Mouse (Mus musculus): ENCODE data around the gene Ptpn14. TPM values are rescaled to one million over a fixed set of nuclear protein-coding genes. Genes with fewer than 3 reads are reported as not detected.
A peak's percentile ranks its signal among the peaks of the same experiment; 100 is the strongest.

Gene Ptpn14
- polyA plus RNA-seq, 1 experiment from 2014 or later: 11.0 TPM

GRCm38 (mm10) chr1:189767164-189767563 lies 39.1 kb downstream of the Ptpn14 start:
- H3K9me3 ChIP-seq (ENCODE audit: control insufficient read depth, low read length): no peaks in the 10 kb centered on the region
- 48% methylated on average over 10 of the region's 10 CpGs for WGBS
- peaks cover 41 to 68% of the 10 kb centered on the region in 2 experiments for H3K4me1 ChIP-seq (ENCODE audit: control insufficient read depth in 2 of 2, insufficient read depth in 2 of 2, low read length in 2 of 2)
- H3K36me3 ChIP-seq (ENCODE audit: control insufficient read depth, insufficient read depth, low read length): no peaks in the 10 kb centered on the region
- no peak overlapping the region for H3K27ac ChIP-seq (replicated peaks in 1 of 2; ENCODE audit: control insufficient read depth in 1 of 2, insufficient read depth in 1 of 2, low read depth in 2 of 2, low read length in 2 of 2)
- no peak overlapping the region for H3K4me3 ChIP-seq (ENCODE audit: control insufficient read depth in 1 of 2, insufficient read depth in 1 of 2, low read depth in 1 of 2, low read length in 2 of 2)
- H3K27me3 ChIP-seq (ENCODE audit: control insufficient read depth, insufficient read depth, low read length): no peaks in the 10 kb centered on the region
- H3K9ac ChIP-seq (ENCODE audit: low read length): no peak overlapping the region
- no peak overlapping the region for H3K4me2 ChIP-seq (ENCODE audit: low read length)
- no peak for ATAC-seq (ENCODE audit: insufficient number of reproducible peaks, insufficient read depth, low FRiP score, low read depth)

DNA sequence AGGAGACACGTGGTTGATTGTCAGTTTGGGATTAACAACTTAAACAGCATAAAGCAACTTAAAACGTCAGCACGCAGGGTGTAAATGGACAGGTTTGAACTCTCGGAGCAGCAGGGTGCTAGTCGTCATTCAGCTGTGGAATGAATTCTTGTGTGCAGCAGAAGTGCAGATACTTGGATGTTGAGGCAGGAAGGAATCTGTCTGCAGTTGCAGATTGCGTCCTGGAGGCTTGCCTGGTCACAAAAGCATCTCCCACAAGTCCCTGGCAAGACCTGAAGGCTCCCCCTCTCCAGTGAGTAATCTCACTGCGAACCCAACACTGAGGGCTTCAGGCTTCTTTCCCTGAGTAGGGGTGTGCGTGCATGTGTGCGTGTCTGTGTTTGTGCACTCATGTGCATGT lies 39.8 kb downstream of the Ptpn14 start:
- H3K27ac ChIP-seq (replicated peaks in 1 of 2; ENCODE audit: control insufficient read depth in 1 of 2, insufficient read depth in 1 of 2, low read depth in 2 of 2, low read length in 2 of 2): peak overlapping the region in 1 of 2 experiments; percentile 50; a peak in 1 of 4 replicates
- no peaks in the 10 kb centered on the region for H3K36me3 ChIP-seq (ENCODE audit: control insufficient read depth, insufficient read depth, low read length)
- 29% methylated on average over 9 of the region's 9 CpGs for WGBS
- H3K4me2 ChIP-seq (ENCODE audit: low read length): 0 out of 2 replicates have a peak overlapping the region, but pooled peaks have one; percentile 1
- H3K4me3 ChIP-seq (ENCODE audit: control insufficient read depth in 1 of 2, insufficient read depth in 1 of 2, low read depth in 1 of 2, low read length in 2 of 2): no peak overlapping the region
- no peak overlapping the region for H3K9ac ChIP-seq (ENCODE audit: low read length)
- H3K4me1 ChIP-seq (ENCODE audit: control insufficient read depth in 2 of 2, insufficient read depth in 2 of 2, low read length in 2 of 2): peaks cover 45 to 75% of the 10 kb centered on the region in 2 experiments
- no peak for ATAC-seq (ENCODE audit: insufficient number of reproducible peaks, insufficient read depth, low FRiP score, low read depth)
- no peaks in the 10 kb centered on the region for H3K9me3 ChIP-seq (ENCODE audit: control insufficient read depth, low read length)
- no peaks in the 10 kb centered on the region for H3K27me3 ChIP-seq (ENCODE audit: control insufficient read depth, insufficient read depth, low read length)

- Histone ChIP-seq H3K9me3 (ENCODE audit: control insufficient read depth, low read length) (no peaks in the 10 kb centered on the region), H3K27ac (replicated peaks in 1 of 2; ENCODE audit: control insufficient read depth in 1 of 2, insufficient read depth in 1 of 2, low read depth in 2 of 2, low read length in 2 of 2) (no peak overlapping the region), H3K4me3 (ENCODE audit: control insufficient read depth in 1 of 2, insufficient read depth in 1 of 2, low read depth in 1 of 2, low read length in 2 of 2) (no peak overlapping the region), H3K4me1 (ENCODE audit: control insufficient read depth in 2 of 2, insufficient read depth in 2 of 2, low read length in 2 of 2) (peaks cover 56 to 94% of the 10 kb centered on the region in 2 experiments), H3K27me3 (ENCODE audit: control insufficient read depth, insufficient read depth, low read length) (no peaks in the 10 kb centered on the region), H3K4me2 (ENCODE audit: low read length) (no peak overlapping the region), H3K36me3 (ENCODE audit: control insufficient read depth, insufficient read depth, low read length) (no peaks in the 10 kb centered on the region), H3K9ac (ENCODE audit: low read length) (no peak overlapping the region)
- ATAC-seq (ENCODE audit: insufficient number of reproducible peaks, insufficient read depth, low FRiP score, low read depth): no peak
- WGBS: 86% methylated on average over 3 of the region's 3 CpGs
These were observed 42.4 kb downstream of the Ptpn14 start for GRCm38 (mm10) chr1:189770516-189770915.

GRCm38 (mm10) chr1:189772707-189773106 lies 44.6 kb downstream of the Ptpn14 start:
- peaks cover 49 to 79% of the 10 kb centered on the region in 2 experiments for H3K4me1 ChIP-seq (ENCODE audit: control insufficient read depth in 2 of 2, insufficient read depth in 2 of 2, low read length in 2 of 2)
- no peaks in the 10 kb centered on the region for H3K36me3 ChIP-seq (ENCODE audit: control insufficient read depth, insufficient read depth, low read length)
- no peak for ATAC-seq (ENCODE audit: insufficient number of reproducible peaks, insufficient read depth, low FRiP score, low read depth)
- no peak overlapping the region for H3K4me3 ChIP-seq (ENCODE audit: control insufficient read depth in 1 of 2, insufficient read depth in 1 of 2, low read depth in 1 of 2, low read length in 2 of 2)
- WGBS: 17% methylated on average over 10 of the region's 10 CpGs
- H3K4me2 ChIP-seq (ENCODE audit: low read length): no peak overlapping the region
- peak overlapping the region; percentile 47 to 62; a peak in 2 of 4 replicates for H3K27ac ChIP-seq (replicated peaks in 1 of 2; ENCODE audit: control insufficient read depth in 1 of 2, insufficient read depth in 1 of 2, low read depth in 2 of 2, low read length in 2 of 2)
- H3K9ac ChIP-seq (ENCODE audit: low read length): no peak overlapping the region; the same call in 1 of the 2 replicates
- no peaks in the 10 kb centered on the region for H3K27me3 ChIP-seq (ENCODE audit: control insufficient read depth, insufficient read depth, low read length)
- H3K9me3 ChIP-seq (ENCODE audit: control insufficient read depth, low read length): no peaks in the 10 kb centered on the region

GRCm38 (mm10) chr1:189774778-189775177 lies 46.7 kb downstream of the Ptpn14 start:
- Histone ChIP-seq H3K27me3 (ENCODE audit: control insufficient read depth, insufficient read depth, low read length) (no peaks in the 10 kb centered on the region), H3K9me3 (ENCODE audit: control insufficient read depth, low read length) (no peaks in the 10 kb centered on the region), H3K36me3 (ENCODE audit: control insufficient read depth, insufficient read depth, low read length) (no peaks in the 10 kb centered on the region), H3K27ac (replicated peaks in 1 of 2; ENCODE audit: control insufficient read depth in 1 of 2, insufficient read depth in 1 of 2, low read depth in 2 of 2, low read length in 2 of 2) (peak overlapping the region; percentile 22 to 62; a peak in 3 of 4 replicates), H3K4me1 (ENCODE audit: control insufficient read depth in 2 of 2, insufficient read depth in 2 of 2, low read length in 2 of 2) (peaks cover 42 to 78% of the 10 kb centered on the region in 2 experiments), H3K9ac (ENCODE audit: low read length) (peak overlapping the region; percentile 50), H3K4me2 (ENCODE audit: low read length) (peak overlapping the region; percentile 48), H3K4me3 (ENCODE audit: control insufficient read depth in 1 of 2, insufficient read depth in 1 of 2, low read depth in 1 of 2, low read length in 2 of 2) (peak overlapping the region; percentile 18 to 19)
- ATAC-seq (ENCODE audit: insufficient number of reproducible peaks, insufficient read depth, low FRiP score, low read depth): no peak; the same call in 1 of the 2 replicates
- WGBS: 53% methylated on average over 1 of the region's 1 CpGs

DNA sequence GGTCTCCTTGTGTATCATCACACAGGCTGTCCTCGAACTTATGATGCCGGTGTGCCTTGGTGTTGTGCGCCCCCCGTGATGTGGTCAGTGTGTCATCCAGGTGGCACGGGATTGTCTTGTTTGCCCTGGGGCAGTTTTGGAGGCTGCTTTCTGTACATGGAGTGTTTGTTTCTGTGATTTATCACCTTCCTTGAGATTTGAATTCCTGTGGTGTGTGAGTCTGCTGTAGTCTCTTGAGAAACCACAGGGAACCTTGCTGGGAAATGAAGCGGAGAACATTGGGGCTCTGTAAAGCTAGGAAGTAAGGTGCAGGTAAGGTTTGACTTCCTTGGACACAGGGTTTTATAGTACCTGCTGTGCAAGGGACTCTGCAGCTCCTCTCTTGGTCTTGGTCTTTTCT lies 49.1 kb downstream of the Ptpn14 start:
- Histone ChIP-seq H3K9ac (ENCODE audit: low read length) (no peak overlapping the region), H3K4me1 (ENCODE audit: control insufficient read depth in 2 of 2, insufficient read depth in 2 of 2, low read length in 2 of 2) (peaks cover 35 to 80% of the 10 kb centered on the region in 2 experiments), H3K27me3 (ENCODE audit: control insufficient read depth, insufficient read depth, low read length) (no peaks in the 10 kb centered on the region), H3K9me3 (ENCODE audit: control insufficient read depth, low read length) (no peaks in the 10 kb centered on the region), H3K27ac (replicated peaks in 1 of 2; ENCODE audit: control insufficient read depth in 1 of 2, insufficient read depth in 1 of 2, low read depth in 2 of 2, low read length in 2 of 2) (no peak overlapping the region), H3K4me2 (ENCODE audit: low read length) (0 out of 2 replicates have a peak overlapping the region, but pooled peaks have one; percentile 48), H3K36me3 (ENCODE audit: control insufficient read depth, insufficient read depth, low read length) (no peaks in the 10 kb centered on the region), H3K4me3 (ENCODE audit: control insufficient read depth in 1 of 2, insufficient read depth in 1 of 2, low read depth in 1 of 2, low read length in 2 of 2) (no peak overlapping the region)
- ATAC-seq (ENCODE audit: insufficient number of reproducible peaks, insufficient read depth, low FRiP score, low read depth): no peak
- WGBS: 88% methylated on average over 6 of the region's 6 CpGs

- Histone ChIP-seq H3K9me3 (ENCODE audit: control insufficient read depth, low read length) (no peaks in the 10 kb centered on the region), H3K27ac (replicated peaks in 1 of 2; ENCODE audit: control insufficient read depth in 1 of 2, insufficient read depth in 1 of 2, low read depth in 2 of 2, low read length in 2 of 2) (no peak overlapping the region), H3K36me3 (ENCODE audit: control insufficient read depth, insufficient read depth, low read length) (no peaks in the 10 kb centered on the region), H3K27me3 (ENCODE audit: control insufficient read depth, insufficient read depth, low read length) (no peaks in the 10 kb centered on the region), H3K4me2 (ENCODE audit: low read length) (no peak overlapping the region), H3K4me1 (ENCODE audit: control insufficient read depth in 2 of 2, insufficient read depth in 2 of 2, low read length in 2 of 2) (peaks cover 30 to 80% of the 10 kb centered on the region in 2 experiments), H3K9ac (ENCODE audit: low read length) (no peak overlapping the region), H3K4me3 (ENCODE audit: control insufficient read depth in 1 of 2, insufficient read depth in 1 of 2, low read depth in 1 of 2, low read length in 2 of 2) (no peak overlapping the region)
- no peak for ATAC-seq (ENCODE audit: insufficient number of reproducible peaks, insufficient read depth, low FRiP score, low read depth)
- 15% methylated on average over 5 of the region's 5 CpGs for WGBS
These were observed 50.3 kb downstream of the Ptpn14 start for GRCm38 (mm10) chr1:189778343-189778742.

DNA sequence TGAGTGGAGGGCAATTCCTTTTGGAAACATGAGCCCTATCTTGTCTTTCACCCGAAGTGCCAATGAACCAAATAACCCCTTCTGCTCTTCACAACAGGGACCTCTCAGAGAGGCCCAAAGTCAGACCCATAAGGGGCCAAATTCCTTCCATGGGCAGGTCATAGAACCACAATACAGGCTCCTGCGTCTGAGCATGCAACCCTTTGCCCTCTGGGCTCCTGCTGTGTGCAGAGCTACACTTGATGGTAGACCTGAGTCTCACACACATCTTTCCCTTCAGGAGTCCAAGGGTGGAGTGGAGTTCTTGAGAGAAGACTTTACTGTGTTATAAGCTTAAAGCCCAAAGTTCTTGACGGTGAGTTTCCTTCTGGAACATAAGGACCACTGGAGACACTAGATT lies 51.2 kb downstream of the Ptpn14 start:
- WGBS: 38% methylated on average over 3 of the region's 3 CpGs
- no peak for ATAC-seq (ENCODE audit: insufficient number of reproducible peaks, insufficient read depth, low FRiP score, low read depth)

More for the DNA sequence above, 51.2 kb downstream of the Ptpn14 start:
- Histone ChIP-seq H3K4me3 (ENCODE audit: control insufficient read depth in 1 of 2, insufficient read depth in 1 of 2, low read depth in 1 of 2, low read length in 2 of 2) (no peak overlapping the region), H3K9me3 (ENCODE audit: control insufficient read depth, low read length) (no peaks in the 10 kb centered on the region), H3K4me1 (ENCODE audit: control insufficient read depth in 2 of 2, insufficient read depth in 2 of 2, low read length in 2 of 2) (peaks cover 31 to 78% of the 10 kb centered on the region in 2 experiments), H3K4me2 (ENCODE audit: low read length) (no peak overlapping the region), H3K27me3 (ENCODE audit: control insufficient read depth, insufficient read depth, low read length) (no peaks in the 10 kb centered on the region), H3K9ac (ENCODE audit: low read length) (no peak overlapping the region), H3K36me3 (ENCODE audit: control insufficient read depth, insufficient read depth, low read length) (no peaks in the 10 kb centered on the region), H3K27ac (replicated peaks in 1 of 2; ENCODE audit: control insufficient read depth in 1 of 2, insufficient read depth in 1 of 2, low read depth in 2 of 2, low read length in 2 of 2) (no peak overlapping the region)

All from heart, embryonic 14.5 days (tissue).